Mouse (Mus musculus) CH12.LX (cell line): ENCODE measurements around the gene Npcd.

ENCODE experiments used
- CHD2 ChIP-seq: IDR thresholded peaks from 2 replicates; pipeline ENCODE4 v1.6.1; 2011; ENCODE audit warnings: low read length, improper control_type of control experiment
- CTCF ChIP-seq, 2 experiments: IDR thresholded peaks in 1 of 2; conservative IDR thresholded peaks in 1 of 2; 2 replicates each; pipeline ENCODE4 v1.5.1; 2011 to 2012; ENCODE audit warnings: low read depth in 2 of 2, low read length in 2 of 2, improper control_type of control experiment in 1 of 2, inconsistent platforms in 1 of 2, mild to moderate bottlenecking in 1 of 2, moderate library complexity in 1 of 2
- E2F4 ChIP-seq: IDR thresholded peaks from 2 replicates; pipeline ENCODE4 v1.6.1; 2011; ENCODE audit warnings: low read depth, low read length, improper control_type of control experiment; ENCODE audit not compliant: insufficient replicate concordance
- MXI1 ChIP-seq: IDR thresholded peaks from 2 replicates; pipeline ENCODE4 v1.6.1; 2011; ENCODE audit warnings: mild to moderate bottlenecking, low read depth, low read length, improper control_type of control experiment
- NELFE ChIP-seq: IDR thresholded peaks from 2 replicates; pipeline ENCODE4 v1.6.1; 2011; ENCODE audit warnings: low read depth, low read length, improper control_type of control experiment
- POLR2A ChIP-seq: IDR thresholded peaks from 2 replicates; pipeline ENCODE4 v1.6.1; 2011; ENCODE audit warnings: low read depth, mild to moderate bottlenecking, improper control_type of control experiment, low read length
- POLR2AphosphoS2 ChIP-seq: IDR thresholded peaks from 2 replicates; pipeline ENCODE4 v1.6.1; 2011; ENCODE audit warnings: low read depth, low read length, improper control_type of control experiment
- TCF12 ChIP-seq: IDR thresholded peaks from 2 replicates; pipeline ENCODE4 v1.6.1; 2014; ENCODE audit warnings: low read depth, mild to moderate bottlenecking, inconsistent platforms, low read length, improper control_type of control experiment
- ZC3H11A ChIP-seq: IDR thresholded peaks from 2 replicates; pipeline ENCODE4 v1.6.1; 2012; ENCODE audit warnings: low read depth, mild to moderate bottlenecking, inconsistent platforms, low read length, improper control_type of control experiment

DNA sequence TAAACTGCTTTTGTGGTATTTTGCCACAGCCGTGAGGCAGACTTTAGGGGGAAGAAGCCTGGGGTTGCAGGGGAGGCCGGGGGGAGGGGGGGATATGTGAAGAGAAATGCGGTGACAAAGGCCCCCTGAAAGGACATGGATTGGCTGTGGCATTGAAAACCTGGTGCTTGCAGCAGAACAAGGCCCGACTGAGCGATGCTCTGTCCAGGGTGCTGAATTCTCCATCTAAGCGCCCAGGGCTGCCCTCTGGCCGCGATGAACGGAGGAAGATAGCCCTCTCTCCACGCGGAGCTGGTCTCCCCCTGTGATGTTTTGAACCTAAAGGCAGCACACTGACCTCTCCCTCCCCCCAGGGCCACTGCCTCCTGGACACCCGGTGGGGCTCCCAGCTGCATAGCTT lies 42.5 kb downstream of the Npcd start:
- TF ChIP-seq NELFE (no peak), POLR2A (no peak), E2F4 (no peak), CTCF (conservative IDR thresholded peaks at IDR 0.05 in 1 of 2, IDR thresholded peaks at IDR 0.05 in 1 of 2; ENCODE audit: low read depth in 2 of 2, low read length in 2 of 2) (no peak), ZC3H11A (no peak), MXI1 (no peak), TCF12 (no peak), POLR2AphosphoS2 (no peak), CHD2 (no peak)
